Mouse (Mus musculus): ENCODE results near the gene Cfap298.

Cfap298 gene

DNA sequence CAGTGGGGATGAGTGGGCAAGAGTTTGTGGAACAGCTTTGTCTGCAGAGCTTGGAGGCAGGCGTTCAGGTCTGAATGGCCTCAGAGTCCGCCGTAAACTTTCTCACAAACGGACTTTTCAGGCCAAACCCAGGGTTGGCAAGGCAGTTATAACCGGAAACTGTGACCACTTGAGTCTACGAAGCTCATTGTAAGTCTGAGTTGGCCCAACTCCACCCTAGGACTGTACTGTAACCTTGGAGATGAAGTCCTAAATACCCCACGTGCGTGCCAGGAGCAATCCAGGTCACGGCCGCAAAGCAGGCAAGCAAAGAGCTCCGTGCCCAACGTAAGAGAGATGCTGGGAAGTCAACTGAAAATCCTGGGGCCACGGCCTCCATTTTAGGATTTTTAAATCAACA lies 23.1 kb downstream of the Cfap298 start:
- DNase-seq (ENCODE audit: low spot score), result no peak

DNA sequence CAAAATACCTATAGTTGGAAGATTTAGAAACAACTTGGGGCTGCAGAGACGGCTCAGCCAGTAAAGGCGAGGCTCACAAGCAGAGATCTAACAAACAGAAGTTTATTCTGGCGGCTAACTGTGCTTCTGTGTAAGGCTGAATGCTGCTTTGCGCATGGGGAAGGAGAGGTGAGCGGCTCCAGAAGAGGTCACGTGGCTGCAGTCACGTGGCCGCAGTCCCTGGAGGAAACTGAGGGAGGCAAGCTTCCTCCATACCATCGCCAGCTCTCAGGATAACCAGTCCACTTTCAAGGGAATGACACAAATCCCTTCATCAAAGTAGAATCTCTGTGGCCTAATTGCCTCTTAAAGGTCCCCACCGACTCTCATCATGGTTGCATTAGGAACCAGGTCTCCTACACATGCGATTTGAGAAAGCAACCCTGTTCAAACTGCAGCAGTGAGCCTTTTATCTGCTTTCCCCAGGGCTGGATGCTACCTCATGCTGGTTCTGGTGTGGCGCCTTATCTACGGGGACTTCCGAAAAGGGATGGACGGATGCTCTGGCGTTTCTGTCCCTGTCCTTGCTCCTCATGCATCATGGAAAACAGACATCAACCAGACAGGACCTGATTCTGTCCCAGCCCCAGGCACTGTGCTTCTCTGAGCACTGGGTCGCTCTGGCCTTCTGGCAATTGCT lies 23.9 kb downstream of the Cfap298 start:
- DNase-seq (ENCODE audit: low spot score), result no peak

DNA sequence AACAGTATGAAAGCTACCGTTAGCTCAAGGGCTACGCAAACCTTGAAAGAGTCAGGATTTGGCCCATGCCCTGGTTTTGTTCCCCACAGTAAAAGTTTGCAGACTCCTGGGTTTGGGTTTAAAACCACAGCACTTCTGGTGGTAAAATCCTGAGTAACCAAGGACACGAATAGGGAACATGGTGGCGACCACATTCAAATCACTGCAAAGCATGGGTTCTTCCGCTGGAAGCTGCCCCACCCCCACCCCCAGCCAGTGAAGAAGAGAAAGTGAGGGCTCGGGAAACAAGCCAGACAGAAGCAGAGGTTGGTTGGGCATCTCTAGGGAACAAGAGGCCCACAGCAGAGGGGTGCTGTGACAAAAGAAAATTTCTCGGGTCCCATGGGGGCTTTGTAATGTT lies 27.7 kb downstream of the Cfap298 start:
- no peak for DNase-seq (ENCODE audit: low spot score)

DNA sequence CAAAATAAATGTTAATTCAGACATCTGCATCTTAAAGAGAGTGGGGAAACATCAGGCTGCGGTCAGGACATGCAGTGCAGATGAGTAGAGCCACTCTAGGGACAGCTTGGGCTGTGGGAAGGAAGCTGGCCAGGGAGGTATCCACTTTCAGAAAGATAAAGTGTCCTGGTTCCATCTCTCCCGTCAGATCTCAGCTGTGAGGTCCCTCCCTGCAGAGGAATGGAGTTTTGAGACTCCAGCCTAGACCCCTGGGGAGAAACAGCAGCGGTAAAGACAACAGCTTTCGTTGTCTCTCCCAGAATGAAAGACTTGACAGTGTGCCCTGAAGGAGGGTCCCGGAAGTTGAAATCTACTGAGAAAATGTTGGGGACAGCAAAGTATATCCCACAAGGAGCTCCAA lies 31.6 kb downstream of the Cfap298 start:
- no peak for DNase-seq (ENCODE audit: low spot score)

DNA sequence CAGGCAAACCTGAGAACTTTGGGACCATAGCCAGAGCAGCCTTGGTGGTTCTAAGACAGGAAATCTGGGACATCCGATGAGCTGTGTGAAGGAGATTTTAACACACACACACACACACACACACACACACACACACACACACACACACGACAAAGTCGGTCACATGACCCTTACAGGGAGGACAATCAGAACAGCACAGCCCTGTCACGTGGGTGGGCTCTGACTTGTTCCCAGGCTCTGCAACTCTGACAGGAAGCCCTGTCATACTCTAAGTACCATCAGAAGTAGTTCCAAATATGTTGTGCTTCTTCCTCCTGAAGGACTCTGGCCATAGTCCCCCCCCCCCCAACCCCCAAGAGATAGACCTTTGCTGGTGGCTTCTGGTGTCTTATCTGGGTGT lies 33.5 kb downstream of the Cfap298 start:
- DNase-seq (ENCODE audit: low spot score), result no peak

DNA sequence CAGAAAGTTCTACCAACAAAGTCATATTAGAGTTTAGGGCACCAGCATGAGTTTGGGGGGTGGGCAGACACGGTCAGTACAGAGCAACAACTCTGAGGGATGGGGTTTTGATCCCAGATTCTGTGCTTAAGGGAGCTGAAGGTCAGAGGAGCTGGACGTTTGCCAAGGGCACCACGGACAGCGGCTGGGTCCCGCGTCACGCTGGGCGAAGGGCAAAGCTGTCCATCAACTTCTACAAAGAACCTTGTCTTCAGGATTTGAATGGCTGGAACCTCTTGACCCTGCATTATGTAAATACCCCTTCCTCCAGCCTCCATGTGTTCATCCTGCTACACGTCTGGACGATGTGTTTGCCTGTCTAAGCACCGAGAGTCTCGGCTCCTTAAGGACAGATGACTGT lies 35.4 kb downstream of the Cfap298 start:
- no peak for DNase-seq (ENCODE audit: low spot score)

DNA sequence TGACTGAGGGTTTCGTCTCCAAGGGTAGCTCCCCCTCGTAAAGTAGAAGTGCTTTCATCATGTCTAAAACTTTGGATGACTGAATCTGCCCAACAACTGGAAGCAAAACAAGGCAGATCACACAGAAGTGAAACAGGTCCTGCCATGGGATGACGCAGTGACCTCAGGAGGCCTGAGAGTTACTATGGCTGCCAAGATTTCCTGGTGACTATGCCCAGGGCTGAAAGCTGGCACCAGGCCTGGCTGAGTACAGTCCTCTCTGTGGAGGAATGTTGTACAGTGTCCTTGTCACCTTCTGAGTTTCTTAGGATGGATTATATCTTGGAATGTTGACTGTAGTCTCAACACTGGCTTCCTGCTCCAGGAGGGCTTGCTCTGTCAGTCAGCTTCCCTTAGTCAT lies 37.3 kb downstream of the Cfap298 start:
- DNase-seq (ENCODE audit: low spot score), result no peak

DNA sequence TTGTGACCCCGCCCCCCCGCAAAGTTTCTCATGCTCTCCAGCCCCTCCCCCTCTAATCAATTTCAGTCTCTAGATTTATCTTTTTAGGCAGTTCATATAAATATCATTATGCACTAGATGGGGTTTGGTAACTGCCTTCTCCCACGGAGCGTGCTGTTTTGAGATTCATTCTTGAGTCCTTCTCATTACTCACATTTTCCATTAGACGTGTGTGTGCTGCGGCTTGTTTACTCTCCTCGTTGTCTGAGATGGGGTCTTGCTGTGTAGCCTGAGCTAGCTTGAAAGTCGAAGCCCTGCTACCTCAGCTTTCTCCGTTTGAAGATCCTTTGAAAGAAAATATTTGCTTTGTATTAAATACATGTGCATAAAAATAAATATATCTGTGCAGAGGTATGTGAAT lies 41.1 kb downstream of the Cfap298 start:
- DNase-seq (ENCODE audit: low spot score), result no peak

DNA sequence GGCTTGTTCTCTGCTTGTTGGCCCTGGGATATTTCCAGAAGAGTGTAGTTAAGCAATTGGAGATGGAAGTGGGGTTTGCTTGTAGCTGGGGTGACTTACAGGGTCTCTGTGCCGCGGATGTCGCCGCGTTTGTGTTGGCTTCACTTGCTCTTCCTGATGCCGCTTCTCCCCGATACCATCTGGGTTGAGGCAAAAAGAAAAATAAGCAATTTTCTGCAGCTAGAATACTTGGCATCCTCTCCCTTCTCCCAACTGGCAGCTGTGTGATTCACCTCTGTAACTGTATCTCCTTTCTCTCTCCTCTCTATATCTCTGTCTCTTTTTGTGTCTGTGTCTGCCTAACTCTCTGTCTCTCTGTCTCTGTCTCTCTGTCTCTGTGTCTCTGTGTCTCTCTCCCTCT lies 41.9 kb downstream of the Cfap298 start:
- no peak for DNase-seq (ENCODE audit: low spot score)

DNA sequence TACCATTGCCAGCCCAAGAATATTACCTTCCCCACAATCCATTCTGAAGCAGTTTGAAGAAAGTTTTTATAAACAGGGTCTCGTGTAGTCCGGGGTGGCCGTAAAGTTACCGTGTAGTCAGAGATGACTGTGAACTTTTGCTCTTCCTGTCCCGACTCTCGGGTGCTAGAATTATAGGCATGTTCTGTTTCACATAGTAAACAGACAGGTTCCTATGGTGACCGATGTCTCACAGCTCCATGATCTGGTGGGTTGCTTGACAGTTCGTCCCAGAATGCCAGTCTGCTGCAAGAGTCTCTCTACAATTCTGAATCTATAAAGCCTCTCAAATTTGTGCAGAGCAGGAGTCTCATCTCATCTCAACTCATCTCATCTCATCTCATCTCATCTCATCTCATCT lies 42.8 kb downstream of the Cfap298 start:
- DNase-seq (ENCODE audit: low spot score), result no peak

DNA sequence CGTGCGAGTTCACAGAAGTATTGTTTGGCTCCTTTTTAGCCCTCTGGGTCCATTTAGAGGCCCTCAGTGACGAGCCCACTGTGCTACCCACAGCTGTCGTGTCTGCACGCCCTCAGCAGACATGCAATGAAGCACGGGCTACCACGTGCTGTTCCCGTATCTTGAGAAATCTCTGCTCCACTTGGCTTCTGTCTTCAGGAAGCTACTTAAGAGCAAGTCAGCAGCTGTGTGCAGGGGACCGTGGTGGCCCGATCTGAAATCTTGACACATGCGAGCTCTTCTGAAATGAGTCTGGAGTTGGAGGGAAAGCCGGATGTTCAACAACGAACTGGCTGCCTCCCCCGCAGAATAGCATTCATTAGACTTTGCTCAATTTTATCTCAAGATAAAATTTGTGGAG lies 43.3 kb downstream of the Cfap298 start:
- no peak for DNase-seq (ENCODE audit: low spot score)

DNA sequence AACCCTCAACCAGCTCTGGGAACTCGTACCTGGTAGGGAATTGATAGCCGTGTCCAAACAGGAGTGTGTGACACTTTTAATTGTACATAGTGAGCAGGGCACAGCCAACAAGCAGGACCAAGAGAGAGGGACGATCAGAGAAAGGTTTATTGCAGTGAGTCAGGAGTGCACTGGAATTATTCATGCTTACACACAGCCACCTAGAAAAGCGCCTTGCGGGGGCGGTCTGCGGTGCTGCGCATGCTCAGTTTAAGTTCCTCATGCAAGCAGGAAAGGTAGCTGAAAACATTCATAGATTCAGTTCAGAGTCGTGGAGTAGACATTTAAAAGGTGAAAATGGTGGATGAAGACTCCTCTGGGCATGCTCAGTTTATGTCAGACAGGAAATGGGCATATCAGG lies 44.2 kb downstream of the Cfap298 start:
- no peak for DNase-seq (ENCODE audit: low spot score)

DNA sequence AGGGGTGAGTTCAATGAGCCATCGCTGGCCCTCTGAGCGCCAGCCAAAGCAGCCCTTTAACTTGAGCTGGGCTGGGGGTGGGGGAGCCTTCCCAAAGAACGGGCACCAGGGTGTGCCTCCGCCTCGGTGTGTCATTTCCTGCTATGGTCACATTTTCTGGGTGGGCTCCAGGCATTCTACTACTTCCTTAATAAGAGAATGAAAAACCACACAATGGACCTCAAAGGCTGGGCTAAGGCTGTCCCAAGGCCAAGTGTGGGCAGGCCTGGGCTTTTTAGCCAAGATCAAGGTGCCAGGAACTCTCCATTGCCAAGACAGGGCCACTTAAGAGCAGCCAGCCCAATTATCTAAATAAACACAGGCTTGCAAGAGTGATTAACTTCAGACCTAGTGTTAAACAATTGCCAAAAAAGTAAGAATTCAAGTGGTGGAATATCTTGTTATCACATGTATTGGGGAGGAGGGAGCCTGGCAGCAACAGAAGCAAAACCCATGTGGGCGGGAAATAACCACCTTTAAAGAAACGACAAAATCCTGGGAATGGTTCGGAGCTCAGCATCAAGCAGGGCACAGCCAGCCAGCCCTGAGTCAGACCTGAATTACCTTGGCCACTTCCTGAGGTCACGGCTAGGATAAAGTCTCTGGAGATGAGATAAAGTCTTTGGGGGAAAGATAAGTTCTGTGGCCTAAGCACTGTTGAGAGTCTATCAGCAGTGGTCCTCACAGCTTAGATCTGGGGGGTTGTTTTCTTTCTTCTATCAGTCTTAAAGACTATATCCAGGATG lies 48.9 kb downstream of the Cfap298 start:
- DNase-seq (ENCODE audit: low spot score), result no peak

DNA sequence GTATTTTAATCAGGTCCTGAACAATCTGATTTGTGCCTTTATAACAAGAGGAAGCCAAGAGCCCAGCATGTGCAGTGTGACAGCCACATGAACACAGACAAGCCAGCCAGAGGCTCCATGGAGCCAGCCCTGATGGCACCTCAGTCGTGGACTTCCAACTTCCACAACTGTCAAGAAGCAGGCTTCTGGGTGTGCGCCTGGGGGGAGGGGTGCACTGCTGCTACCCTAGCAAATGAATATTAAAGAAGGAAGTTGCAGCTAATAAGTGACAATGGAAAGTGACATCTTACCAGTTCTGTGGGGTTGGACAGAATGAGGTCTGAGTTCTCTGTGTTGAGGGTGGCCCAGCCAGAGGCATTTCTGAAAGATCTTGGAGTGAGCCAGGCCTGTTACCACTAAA lies 49.6 kb downstream of the Cfap298 start:
- DNase-seq (ENCODE audit: low spot score), result no peak

DNA sequence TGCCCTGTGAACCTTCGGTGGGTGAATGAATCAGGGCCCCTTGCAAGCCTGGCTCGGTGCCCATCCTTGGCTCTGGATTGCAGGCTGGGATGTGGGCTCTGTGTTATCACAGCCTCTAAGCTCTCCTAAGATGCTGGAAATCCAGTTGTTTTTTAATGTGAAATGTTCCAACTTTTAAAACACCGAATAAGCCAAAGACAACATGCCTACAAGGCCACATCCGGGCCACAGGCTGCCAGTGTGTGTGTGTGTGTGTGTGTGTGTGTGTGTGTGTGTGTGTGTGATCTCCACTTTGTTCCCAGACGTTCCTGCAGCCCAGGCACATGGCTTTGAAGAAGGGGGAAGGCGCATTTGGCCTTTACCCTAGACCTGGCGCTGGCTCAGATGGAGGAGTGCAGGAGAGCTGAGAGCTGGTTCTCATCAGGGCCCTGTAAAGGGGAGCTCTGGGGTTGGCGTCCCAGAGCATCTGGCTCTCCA lies 52.4 kb downstream of the Cfap298 start:
- peak; percentile 35 for DNase-seq (ENCODE audit: low spot score)

DNA sequence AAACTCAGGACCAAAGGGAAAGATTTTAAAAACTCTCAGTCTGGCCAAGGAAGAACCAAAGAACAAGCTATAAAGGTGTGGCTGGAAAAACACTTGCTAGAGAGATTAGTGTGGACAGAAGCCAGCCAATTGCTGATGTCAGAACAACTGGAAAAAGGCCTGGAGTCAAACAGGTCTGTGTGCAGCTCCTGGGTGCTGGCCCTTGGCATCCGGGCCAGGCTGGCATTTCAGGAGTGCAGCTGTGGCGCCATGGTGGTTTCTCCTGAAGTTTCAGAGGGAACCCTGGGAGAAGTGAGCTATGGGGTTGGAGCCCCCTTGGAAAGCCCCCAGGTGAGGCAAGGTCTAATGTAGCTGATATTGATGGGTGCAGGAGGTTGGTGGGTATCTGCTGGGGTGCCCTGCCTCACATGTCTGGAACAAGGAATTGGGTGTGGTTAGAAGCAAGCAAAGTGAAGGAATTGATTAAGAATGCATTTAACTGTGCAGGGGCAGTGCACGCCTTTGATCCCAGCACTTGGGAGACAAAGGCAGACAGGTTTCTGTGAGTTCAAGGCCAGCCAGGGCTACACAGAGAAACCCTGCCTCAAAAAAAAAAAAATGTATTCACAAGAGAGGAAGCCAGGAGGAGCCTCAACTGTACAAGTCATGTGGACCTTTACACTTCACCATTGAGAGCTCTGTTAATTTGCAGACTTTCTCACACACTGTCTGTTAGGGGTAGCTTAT lies 56.6 kb downstream of the Cfap298 start:
- no peak for DNase-seq (ENCODE audit: low spot score)

All from ovary, postnatal 10 days (tissue).